Mouse (Mus musculus): ENCODE measurements around the gene Tmco3. TPM values are rescaled to one million over a fixed set of nuclear protein-coding genes. Genes with fewer than 3 reads are reported as not detected.

Tmco3 gene
- polyA plus RNA-seq (2011; ENCODE audit: insufficient read length, low read depth, missing spikeins) = 32.8 and 42.2 TPM in 2 replicates

- peak; percentile 81 for TF ChIP-seq POLR2A (IDR thresholded peaks at IDR 0.05; ENCODE audit: low read depth, low read length)
- TF ChIP-seq CTCF (IDR thresholded peaks at IDR 0.05; ENCODE audit: borderline replicate concordance, insufficient read depth, low read length) = no peak
- Histone ChIP-seq H3K27ac (ENCODE audit: insufficient read depth, low read length) (peak within 1 kb of the TSS; percentile 79), H3K4me3 (ENCODE audit: insufficient read depth, low read length) (peak within 1 kb of the TSS; percentile 93), H3K4me1 (ENCODE audit: control insufficient read depth, insufficient read depth, low read length) (no peaks in the 10 kb centered on the region)
Observed at GRCm38 (mm10) chr8:13287692-13288623, at the start of gene Tmco3, which contains the start of gene Dcun1d2. Tmco3 (plus strand) TSS chr8:13288190. Dcun1d2 (minus strand) TSS chr8:13288131.

- Histone ChIP-seq H3K4me3 (ENCODE audit: insufficient read depth, low read length) (no peak overlapping the region), H3K4me1 (ENCODE audit: control insufficient read depth, insufficient read depth, low read length) (no peaks in the 10 kb centered on the region), H3K27ac (ENCODE audit: insufficient read depth, low read length) (no peak overlapping the region)
- TF ChIP-seq CTCF (IDR thresholded peaks at IDR 0.05; ENCODE audit: borderline replicate concordance, insufficient read depth, low read length) (no peak), POLR2A (IDR thresholded peaks at IDR 0.05; ENCODE audit: low read depth, low read length) (no peak)
Observed at GRCm38 (mm10) chr8:13240055-13240454, 47.9 kb upstream of the Tmco3 start.

GRCm38 (mm10) chr8:13240691-13241090 is 47.3 kb upstream of the Tmco3 start:
- TF ChIP-seq CTCF (IDR thresholded peaks at IDR 0.05; ENCODE audit: borderline replicate concordance, insufficient read depth, low read length) (no peak), POLR2A (IDR thresholded peaks at IDR 0.05; ENCODE audit: low read depth, low read length) (no peak)
- H3K27ac ChIP-seq (ENCODE audit: insufficient read depth, low read length) = no peak overlapping the region
- no peaks in the 10 kb centered on the region for H3K4me1 ChIP-seq (ENCODE audit: control insufficient read depth, insufficient read depth, low read length)
- no peak overlapping the region for H3K4me3 ChIP-seq (ENCODE audit: insufficient read depth, low read length)

- Histone ChIP-seq H3K4me3 (ENCODE audit: insufficient read depth, low read length) (no peak overlapping the region), H3K27ac (ENCODE audit: insufficient read depth, low read length) (no peak overlapping the region), H3K4me1 (ENCODE audit: control insufficient read depth, insufficient read depth, low read length) (no peaks in the 10 kb centered on the region)
- TF ChIP-seq CTCF (IDR thresholded peaks at IDR 0.05; ENCODE audit: borderline replicate concordance, insufficient read depth, low read length) (no peak), POLR2A (IDR thresholded peaks at IDR 0.05; ENCODE audit: low read depth, low read length) (no peak)
Observed at GRCm38 (mm10) chr8:13242985-13243870, 44.8 kb upstream of the Tmco3 start.

- H3K27ac ChIP-seq (ENCODE audit: insufficient read depth, low read length) = no peak overlapping the region
- no peak overlapping the region for H3K4me3 ChIP-seq (ENCODE audit: insufficient read depth, low read length)
- TF ChIP-seq POLR2A (IDR thresholded peaks at IDR 0.05; ENCODE audit: low read depth, low read length) = no peak
- TF ChIP-seq CTCF (IDR thresholded peaks at IDR 0.05; ENCODE audit: borderline replicate concordance, insufficient read depth, low read length) = no peak
- H3K4me1 ChIP-seq (ENCODE audit: control insufficient read depth, insufficient read depth, low read length) = no peaks in the 10 kb centered on the region
Observed at GRCm38 (mm10) chr8:13244343-13244880, 43.6 kb upstream of the Tmco3 start.

DNA sequence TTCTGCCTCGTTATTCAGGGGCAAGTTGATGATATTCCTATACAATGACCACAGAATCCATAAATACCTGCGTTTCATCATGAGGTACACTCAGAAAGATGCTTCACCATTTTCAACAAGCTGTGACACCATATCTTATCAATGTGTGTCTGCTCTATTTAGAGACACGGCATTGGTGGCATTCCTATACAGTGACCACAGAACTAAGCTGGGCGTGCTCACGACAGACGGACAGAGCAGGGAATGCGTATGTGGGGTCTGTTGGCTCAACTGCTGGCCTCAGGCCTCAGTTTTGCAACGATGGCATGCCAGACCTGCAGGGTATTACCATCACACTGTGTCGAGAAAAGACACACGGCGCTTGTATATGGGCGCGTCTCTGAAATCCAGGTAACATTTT is 35.2 kb upstream of the Tmco3 start:
- H3K4me1 ChIP-seq (ENCODE audit: control insufficient read depth, insufficient read depth, low read length) = no peaks in the 10 kb centered on the region
- H3K27ac ChIP-seq (ENCODE audit: insufficient read depth, low read length) = no peak overlapping the region
- no peak for TF ChIP-seq POLR2A (IDR thresholded peaks at IDR 0.05; ENCODE audit: low read depth, low read length)
- no peak for TF ChIP-seq CTCF (IDR thresholded peaks at IDR 0.05; ENCODE audit: borderline replicate concordance, insufficient read depth, low read length)
- no peak overlapping the region for H3K4me3 ChIP-seq (ENCODE audit: insufficient read depth, low read length)

- H3K4me3 ChIP-seq (ENCODE audit: insufficient read depth, low read length) = no peak overlapping the region
- no peaks in the 10 kb centered on the region for H3K4me1 ChIP-seq (ENCODE audit: control insufficient read depth, insufficient read depth, low read length)
- H3K27ac ChIP-seq (ENCODE audit: insufficient read depth, low read length) = no peak overlapping the region
- no peak for TF ChIP-seq POLR2A (IDR thresholded peaks at IDR 0.05; ENCODE audit: low read depth, low read length)
- TF ChIP-seq CTCF (IDR thresholded peaks at IDR 0.05; ENCODE audit: borderline replicate concordance, insufficient read depth, low read length) = no peak
Observed at GRCm38 (mm10) chr8:13253413-13253812, 34.6 kb upstream of the Tmco3 start.

- H3K4me1 ChIP-seq (ENCODE audit: control insufficient read depth, insufficient read depth, low read length) = no peaks in the 10 kb centered on the region
- no peak within 1 kb of the TSS for H3K27ac ChIP-seq (ENCODE audit: insufficient read depth, low read length)
- TF ChIP-seq CTCF (IDR thresholded peaks at IDR 0.05; ENCODE audit: borderline replicate concordance, insufficient read depth, low read length) (peak; percentile 92), POLR2A (IDR thresholded peaks at IDR 0.05; ENCODE audit: low read depth, low read length) (no peak)
- H3K4me3 ChIP-seq (ENCODE audit: insufficient read depth, low read length) = no peak within 1 kb of the TSS
Observed at GRCm38 (mm10) chr8:13254019-13254418, 34.0 kb upstream of the Tmco3 start, which contains the start of gene Adprhl1. Adprhl1 (minus strand) TSS chr8:13254162.

GRCm38 (mm10) chr8:13263376-13263775 is 24.6 kb upstream of the Tmco3 start:
- H3K4me3 ChIP-seq (ENCODE audit: insufficient read depth, low read length) = no peak overlapping the region
- H3K27ac ChIP-seq (ENCODE audit: insufficient read depth, low read length) = no peak overlapping the region
- H3K4me1 ChIP-seq (ENCODE audit: control insufficient read depth, insufficient read depth, low read length) = no peaks in the 10 kb centered on the region
- TF ChIP-seq CTCF (IDR thresholded peaks at IDR 0.05; ENCODE audit: borderline replicate concordance, insufficient read depth, low read length) (no peak), POLR2A (IDR thresholded peaks at IDR 0.05; ENCODE audit: low read depth, low read length) (no peak)
